Mouse (Mus musculus) ovary, postnatal 14 days (tissue): ENCODE results near the gene Cdkl3.

Experiments used
- DNase-seq: peaks from one replicate; pipeline ENCODE4 v3.0.0; 2022; ENCODE audit warnings: low spot score

The Cdkl3 gene

DNA sequence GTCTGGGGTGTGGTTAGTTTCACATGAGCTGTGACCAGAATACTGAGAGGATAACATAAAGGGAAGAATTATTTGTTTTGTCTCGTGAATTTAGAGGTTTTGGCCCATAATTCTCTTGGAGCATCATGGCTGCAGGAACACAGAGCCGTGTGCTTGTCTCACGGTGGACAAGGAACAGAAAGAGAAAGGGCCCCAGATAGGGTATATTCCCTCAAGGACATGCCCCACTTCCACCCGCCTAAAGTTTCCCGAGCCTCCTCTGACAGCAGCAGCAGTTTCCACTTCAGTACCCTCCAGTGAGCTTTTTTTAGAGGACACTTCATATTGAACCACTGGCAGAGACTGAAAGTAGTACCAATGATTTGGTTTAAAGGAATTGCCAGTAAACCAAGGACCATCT is 7.5 kb downstream of the Cdkl3 start:
- no peak for DNase-seq

DNA sequence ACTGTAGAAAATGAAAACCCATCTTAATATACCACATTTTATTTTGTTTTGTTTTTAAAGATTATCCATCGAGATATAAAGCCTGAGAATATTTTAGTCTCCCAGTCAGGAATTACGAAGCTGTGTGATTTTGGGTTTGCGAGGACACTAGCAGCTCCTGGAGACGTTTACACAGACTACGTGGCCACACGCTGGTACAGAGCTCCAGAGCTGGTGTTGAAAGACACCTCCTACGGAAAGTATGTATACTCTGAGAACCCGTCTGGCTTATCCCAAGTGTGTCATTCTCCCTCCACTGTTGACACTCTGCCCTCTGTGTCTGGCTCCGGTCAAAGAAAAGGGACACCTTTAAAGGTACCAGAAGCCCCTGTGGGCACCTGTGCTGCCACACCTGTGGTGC is 14.2 kb downstream of the Cdkl3 start:
- no peak for DNase-seq

- no peak for DNase-seq
Measured at GRCm38 (mm10) chr11:52032356-52032755, 28.3 kb downstream of the Cdkl3 start.

- DNase-seq, result no peak
Measured at GRCm38 (mm10) chr11:52033953-52034352, 29.9 kb downstream of the Cdkl3 start.

DNA sequence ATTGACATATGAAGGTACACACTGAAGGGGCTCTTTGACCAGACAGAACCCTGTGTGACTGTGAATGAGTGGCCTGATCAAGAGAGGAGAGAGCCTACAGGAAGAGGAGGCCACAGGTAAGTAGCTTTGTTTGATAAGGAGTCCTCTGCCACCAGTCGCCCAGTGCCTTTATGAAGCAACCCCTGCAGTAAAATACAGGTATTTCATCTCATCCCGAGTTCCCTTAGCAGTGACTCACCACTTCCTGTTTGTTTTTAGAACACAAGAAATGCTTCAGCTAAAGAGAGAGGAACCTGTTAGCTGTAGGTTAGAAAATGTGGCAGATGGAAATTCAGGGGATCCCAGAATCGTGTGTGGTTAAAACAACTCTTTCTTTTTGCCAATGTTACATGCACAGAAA is 31.9 kb downstream of the Cdkl3 start:
- DNase-seq, result no peak

GRCm38 (mm10) chr11:52037659-52038058 is 33.6 kb downstream of the Cdkl3 start:
- DNase-seq, result no peak

GRCm38 (mm10) chr11:52043224-52043623 is 39.2 kb downstream of the Cdkl3 start:
- DNase-seq, result no peak

DNA sequence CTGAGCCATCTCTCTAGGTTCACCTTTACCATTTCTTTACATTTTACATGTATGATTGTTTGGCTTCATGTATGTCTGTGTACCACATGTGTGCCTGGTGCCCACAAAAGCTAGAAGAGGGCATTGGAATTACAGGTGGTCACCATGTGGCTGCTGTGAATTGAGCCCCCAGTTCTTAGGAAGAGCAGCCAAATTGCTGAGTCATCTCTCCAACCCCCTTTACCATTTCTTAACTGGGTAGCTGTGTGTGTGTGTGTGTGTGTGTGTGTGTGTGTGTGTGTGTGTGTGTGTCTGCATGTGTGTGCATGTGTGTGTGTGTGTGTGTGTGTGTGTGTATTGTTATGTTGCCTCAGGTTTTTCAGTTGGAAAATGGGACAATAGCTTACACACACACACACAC is 40.1 kb downstream of the Cdkl3 start:
- DNase-seq, result no peak

- DNase-seq, result no peak
Measured at GRCm38 (mm10) chr11:52046446-52047165, 42.6 kb downstream of the Cdkl3 start.

GRCm38 (mm10) chr11:52053371-52053770 is 49.4 kb downstream of the Cdkl3 start:
- no peak for DNase-seq

GRCm38 (mm10) chr11:52054728-52055127 is 50.7 kb downstream of the Cdkl3 start:
- no peak for DNase-seq

DNA sequence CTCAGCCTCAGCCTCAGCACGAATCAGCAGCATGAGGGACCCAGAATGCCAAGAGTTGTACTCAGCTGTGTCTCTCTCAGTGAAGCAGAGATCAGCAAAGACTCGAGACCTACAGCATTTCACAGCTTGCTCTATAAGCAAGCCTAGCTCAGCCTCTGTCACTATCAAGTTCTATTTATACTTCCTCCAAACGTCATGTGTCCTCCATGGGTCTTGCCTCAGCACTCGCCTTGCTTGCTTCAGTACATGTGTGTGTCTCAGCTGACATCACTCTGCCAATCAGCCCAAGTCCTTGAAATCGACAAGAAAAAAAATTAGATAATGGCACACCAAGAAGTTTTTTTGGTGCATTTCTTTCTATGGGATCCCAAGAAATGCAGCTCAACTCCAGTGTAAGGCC is 52.2 kb downstream of the Cdkl3 start:
- no peak for DNase-seq

DNA sequence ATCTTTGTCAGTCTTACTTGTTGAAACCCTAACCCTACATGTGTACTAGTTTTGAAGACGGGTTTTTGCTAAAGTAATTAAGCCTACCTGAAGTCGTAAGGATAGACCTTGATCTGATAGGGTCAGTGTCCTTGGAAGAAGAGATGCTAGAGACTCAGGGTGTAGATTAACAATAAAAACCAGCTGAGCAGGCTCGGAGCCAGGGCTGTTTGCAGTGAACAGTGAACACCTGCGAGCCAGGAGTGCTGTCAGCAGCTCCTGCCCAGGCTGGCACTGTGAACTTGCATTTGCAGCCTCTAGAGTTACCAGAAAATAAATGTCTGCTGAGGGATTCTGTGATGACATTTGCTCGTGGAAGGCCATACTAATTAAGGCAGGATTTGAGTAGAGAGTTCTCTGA is 55.0 kb downstream of the Cdkl3 start:
- no peak for DNase-seq

DNA sequence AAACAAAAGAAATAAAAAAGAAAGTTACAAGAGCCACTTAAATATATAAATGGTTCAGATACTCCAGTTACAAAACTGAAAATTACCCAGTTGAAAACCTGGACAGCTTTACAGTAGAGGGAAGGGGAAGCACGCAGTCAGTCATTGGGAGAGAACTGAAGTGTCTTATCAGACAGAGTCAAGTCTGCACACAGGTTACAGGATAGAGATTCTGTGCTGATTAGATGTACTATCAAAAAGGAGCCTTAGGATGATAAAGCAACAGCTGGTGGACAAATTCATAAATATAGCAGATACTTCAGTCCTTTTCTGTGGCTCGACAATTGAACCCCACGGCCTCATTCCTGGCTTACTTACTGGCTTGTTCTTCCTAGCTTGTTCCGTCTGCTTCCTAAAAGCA is 56.3 kb downstream of the Cdkl3 start:
- DNase-seq, result no peak

DNA sequence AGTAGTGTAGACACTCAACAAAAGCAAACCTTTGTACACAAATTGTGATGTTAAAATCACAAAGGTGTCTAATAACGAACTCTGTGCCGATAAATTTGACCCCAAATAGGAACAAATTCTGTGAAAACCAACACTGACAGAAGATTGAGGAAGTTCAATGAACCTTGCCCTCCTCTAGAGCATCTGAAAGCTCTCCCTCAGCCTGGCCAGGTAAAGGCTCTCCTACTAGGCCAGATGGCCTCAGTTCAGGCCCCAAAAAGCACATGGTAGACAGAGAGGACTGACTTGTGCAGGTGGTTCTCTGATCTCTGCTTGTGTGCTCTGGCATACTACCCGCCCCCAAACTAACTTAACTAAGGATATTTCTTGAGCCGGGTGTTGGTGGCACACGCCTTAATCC is 58.4 kb downstream of the Cdkl3 start:
- no peak for DNase-seq

GRCm38 (mm10) chr11:52064398-52064797 is 60.4 kb downstream of the Cdkl3 start:
- no peak for DNase-seq

- DNase-seq, result no peak
Measured at GRCm38 (mm10) chr11:52065841-52066240, 61.8 kb downstream of the Cdkl3 start.

DNA sequence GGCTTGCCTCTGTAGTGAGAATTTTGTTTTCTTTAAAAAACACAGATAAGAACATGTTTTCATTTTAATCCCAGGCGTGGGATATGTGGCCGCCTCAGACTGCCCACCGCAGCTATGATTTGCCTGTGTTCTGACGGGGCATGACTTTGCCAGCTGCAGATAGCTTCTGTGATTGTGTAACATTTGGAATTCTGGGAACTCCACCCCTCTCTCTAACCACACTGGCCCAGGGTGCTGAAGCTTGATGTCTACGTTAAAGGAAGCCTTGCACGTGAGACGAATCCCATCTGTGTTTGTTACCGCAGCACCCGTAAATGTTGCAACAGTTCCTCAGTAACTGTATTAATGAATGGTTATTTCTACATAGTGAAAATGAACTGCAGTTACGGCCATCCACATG is 67.7 kb downstream of the Cdkl3 start:
- DNase-seq, result no peak

- no peak for DNase-seq
Measured at GRCm38 (mm10) chr11:52073528-52074170, 69.6 kb downstream of the Cdkl3 start.

DNA sequence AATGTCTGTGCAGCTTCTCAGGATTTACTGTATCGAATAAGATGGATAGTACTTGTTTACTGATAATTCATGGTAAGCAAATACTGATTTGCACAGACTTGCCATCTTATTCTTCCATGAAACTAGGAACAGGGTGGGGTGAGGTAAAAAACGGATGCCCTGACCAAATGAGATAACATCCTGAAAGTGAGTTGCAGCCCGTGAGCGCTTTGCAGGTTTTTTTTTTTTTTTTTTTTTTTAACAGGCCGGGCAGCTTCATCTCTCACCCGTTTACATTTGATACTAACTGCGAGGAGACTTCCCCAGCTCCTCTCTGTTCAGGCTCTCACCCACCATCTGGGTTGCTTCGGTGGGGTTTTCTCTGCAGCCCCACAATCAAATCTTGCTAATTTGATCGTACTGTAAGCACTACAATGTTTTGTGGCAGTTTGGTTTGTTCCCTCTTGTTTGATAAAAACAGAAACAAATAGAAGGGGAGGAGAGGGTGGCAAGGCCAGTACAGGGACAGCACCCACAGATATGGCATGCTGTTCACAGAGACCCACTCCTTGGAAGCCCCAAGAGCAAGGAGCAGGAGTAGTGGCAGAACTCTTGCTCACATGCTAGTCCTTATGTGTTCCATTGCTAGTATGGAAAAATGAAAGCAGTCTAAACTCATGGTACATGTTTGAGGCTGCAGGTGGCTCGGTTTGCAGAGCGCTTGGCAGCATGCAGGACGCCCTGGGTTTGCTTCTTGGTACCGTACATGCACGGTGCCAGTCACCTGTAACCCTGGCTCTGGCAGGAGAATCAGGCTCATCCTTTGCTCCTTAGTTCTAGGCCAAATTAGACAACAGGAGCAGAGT is 70.8 kb downstream of the Cdkl3 start:
- no peak for DNase-seq

DNA sequence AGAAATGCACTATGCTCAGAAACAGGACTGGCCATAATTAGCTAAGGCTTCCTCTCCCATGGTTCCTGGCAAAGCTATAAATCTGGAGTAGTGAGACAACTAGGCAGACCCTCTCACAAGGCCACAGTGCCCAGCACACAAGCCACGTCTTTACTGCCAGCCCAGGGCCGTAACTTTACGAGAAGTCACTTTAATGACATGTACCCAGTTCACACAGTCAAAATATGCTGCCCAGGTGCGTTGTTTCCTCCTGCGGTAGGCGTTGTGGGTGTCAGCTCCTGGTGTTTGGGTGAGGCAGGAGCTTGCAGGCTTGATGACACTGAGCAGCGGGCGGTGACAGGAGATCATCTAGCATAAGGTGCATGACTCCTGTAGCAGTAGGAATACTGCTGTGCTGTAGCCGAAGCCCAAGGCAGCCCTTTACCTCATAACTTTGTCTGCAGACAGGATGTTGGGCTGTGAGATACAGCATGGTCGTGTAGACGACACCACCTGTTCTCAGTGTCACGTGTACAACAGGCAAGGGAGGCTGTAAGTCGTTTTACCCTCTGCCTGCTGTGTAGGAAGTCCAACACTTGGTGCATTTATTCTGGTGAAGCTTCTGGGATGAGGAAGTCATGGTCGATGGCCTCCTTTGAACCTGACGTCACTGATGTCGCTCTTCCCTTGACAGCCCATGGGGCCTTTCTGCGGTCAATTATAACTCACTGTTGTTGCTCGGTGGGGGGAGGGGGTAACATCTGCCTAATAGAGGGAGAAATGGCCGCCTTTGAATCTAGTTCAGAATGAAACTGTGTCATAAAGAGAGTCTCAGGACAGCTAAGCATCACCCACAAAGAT is 72.0 kb downstream of the Cdkl3 start:
- no peak for DNase-seq

GRCm38 (mm10) chr11:52076742-52077352 is 72.8 kb downstream of the Cdkl3 start:
- DNase-seq, result no peak
